In genomic region chr17:46618394-46618768, GRCm38 (mm10) we compare ENCODE assay signal across 10 mouse cellular contexts. TPM values are rescaled to one million over a fixed set of nuclear protein-coding genes. Genes with fewer than 3 reads are reported as not detected.
DNase-seq lines count a peak whose midpoint lies in the region; ATAC-seq and TF ChIP-seq lines count a peak whose summit lies in the region.
"Had no signal": no experiment of that assay in that cellular context is flagged by ENCODE, and none has a peak within 500 bp of the region (broad histone marks: within the 10 kb centered on the region; RNA-seq: fewer than 3 reads in every experiment).

No protein-coding gene starts in this region.

- TF ChIP-seq EP300 in heart, postnatal 0 days (IDR thresholded peaks at IDR 0.05; ENCODE audit: low read depth): no peak

- no peak for TF ChIP-seq CTCF in heart, postnatal 0 days (IDR thresholded peaks at IDR 0.05; ENCODE audit: low read depth)

- H3K27me3 ChIP-seq in heart, postnatal 0 days (ENCODE audit: control insufficient read depth, insufficient read depth, low read length): no peaks in the 10 kb centered on the region
- no peaks in the 10 kb centered on the region for H3K27me3 ChIP-seq in embryonic facial prominence, embryonic 10.5 days (replicated peaks; ENCODE audit: low read depth, poor library complexity, severe bottlenecking)
- no peaks in the 10 kb centered on the region for H3K27me3 ChIP-seq in hindbrain, embryonic 14.5 days (ENCODE audit: control insufficient read depth, insufficient read depth, low read length)
- H3K27me3 ChIP-seq in midbrain, embryonic 14.5 days (ENCODE audit: control insufficient read depth, insufficient read depth, low read length): no peaks in the 10 kb centered on the region

- peak overlapping the region; percentile 5; the same call in 1 of the 2 replicates for H3K9ac ChIP-seq in heart, postnatal 0 days (replicated peaks; ENCODE audit: low read depth, low read length)
- peak overlapping the region; percentile 56 for H3K9ac ChIP-seq in hindbrain, embryonic 14.5 days
- no peak overlapping the region for H3K9ac ChIP-seq in midbrain, embryonic 14.5 days (replicated peaks; ENCODE audit: low read length)

- peak overlapping the region; percentile 53 for H3K27ac ChIP-seq in heart, postnatal 0 days (ENCODE audit: low read depth)
- H3K27ac ChIP-seq in embryonic facial prominence, embryonic 10.5 days (replicated peaks): peak overlapping the region; percentile 96
- peak overlapping the region; percentile 76 for H3K27ac ChIP-seq in hindbrain, embryonic 14.5 days
- peak overlapping the region; percentile 73 for H3K27ac ChIP-seq in midbrain, embryonic 14.5 days (replicated peaks; ENCODE audit: low read depth, low read length)

- peaks cover 58% of the 10 kb centered on the region for H3K4me1 ChIP-seq in heart, postnatal 0 days (ENCODE audit: control insufficient read depth, insufficient read depth)
- peaks cover 96% of the 10 kb centered on the region for H3K4me1 ChIP-seq in embryonic facial prominence, embryonic 10.5 days
- H3K4me1 ChIP-seq in hindbrain, embryonic 14.5 days (replicated peaks; ENCODE audit: control insufficient read depth, insufficient read depth, low read length): peaks cover 45% of the 10 kb centered on the region
- H3K4me1 ChIP-seq in midbrain, embryonic 14.5 days (ENCODE audit: control insufficient read depth, insufficient read depth, low read length): peaks cover 33% of the 10 kb centered on the region

- ATAC-seq in heart, postnatal 0 days (ENCODE audit: insufficient read depth, low read depth): no peak
- ATAC-seq in hindbrain, embryonic 14.5 days (ENCODE audit: low FRiP score): no peak
- no peak for ATAC-seq in midbrain, embryonic 14.5 days (ENCODE audit: low FRiP score, low TSS enrichment)

- H3K4me3 ChIP-seq in heart, postnatal 0 days (ENCODE audit: low read depth, low read length): no peak overlapping the region
- peak overlapping the region; percentile 47 for H3K4me3 ChIP-seq in embryonic facial prominence, embryonic 10.5 days
- H3K4me3 ChIP-seq in hindbrain, embryonic 14.5 days (replicated peaks; ENCODE audit: low read length): no peak overlapping the region
- no peak overlapping the region for H3K4me3 ChIP-seq in midbrain, embryonic 14.5 days (replicated peaks; ENCODE audit: low read depth, low read length)
- H3K4me3 ChIP-seq: erythroblast, embryonic 14.5 days had no signal

- peak overlapping the region; percentile 45 for H3K4me2 ChIP-seq in heart, postnatal 0 days (ENCODE audit: low read depth, low read length)
- H3K4me2 ChIP-seq in hindbrain, embryonic 14.5 days (replicated peaks): peak overlapping the region; percentile 25
- peak overlapping the region; percentile 34 for H3K4me2 ChIP-seq in midbrain, embryonic 14.5 days (ENCODE audit: low read length)

- WGBS in heart, postnatal 0 days: 8% methylated on average over 6 of the region's 6 CpGs
- 6% methylated on average over 6 of the region's 6 CpGs for WGBS in embryonic facial prominence, embryonic 10.5 days
- WGBS in hindbrain, embryonic 14.5 days: 19% methylated on average over 6 of the region's 6 CpGs
- WGBS in midbrain, embryonic 14.5 days: 14% methylated on average over 6 of the region's 6 CpGs

- no peaks in the 10 kb centered on the region for H3K36me3 ChIP-seq in heart, postnatal 0 days (replicated peaks; ENCODE audit: control insufficient read depth, insufficient read depth, low read length)
- H3K36me3 ChIP-seq in embryonic facial prominence, embryonic 10.5 days (replicated peaks): peaks cover 5% of the 10 kb centered on the region; the same call in 1 of the 2 replicates
- no peaks in the 10 kb centered on the region for H3K36me3 ChIP-seq in hindbrain, embryonic 14.5 days (replicated peaks; ENCODE audit: control insufficient read depth, insufficient read depth)
- no peaks in the 10 kb centered on the region for H3K36me3 ChIP-seq in midbrain, embryonic 14.5 days (ENCODE audit: control insufficient read depth, insufficient read depth, low read length)

- no peak for DNase-seq in heart, postnatal 0 days (ENCODE audit: low spot score)
- no peak for DNase-seq in heart, adult 9 months (ENCODE audit: low spot score in 2 of 2)
- no peak for DNase-seq in embryonic facial prominence, embryonic 10.5 days (ENCODE audit: low spot score)
- DNase-seq in hindbrain, embryonic 14.5 days (ENCODE audit: low spot score): no peak
- DNase-seq in midbrain, embryonic 14.5 days: peak; percentile 30
- DNase-seq in adipocyte (ENCODE audit: low spot score): no peak
- no peak for DNase-seq in testis, postnatal 10 days (ENCODE audit: low spot score)
- no peak for DNase-seq in right cerebral cortex, postnatal 4 days
- DNase-seq: adrenal gland, postnatal 14 days had no signal

- H3K9me3 ChIP-seq in heart, postnatal 0 days (replicated peaks; ENCODE audit: control insufficient read depth, low read length): no peaks in the 10 kb centered on the region
- H3K9me3 ChIP-seq in embryonic facial prominence, embryonic 10.5 days: no peaks in the 10 kb centered on the region
- H3K9me3 ChIP-seq in hindbrain, embryonic 14.5 days (ENCODE audit: control insufficient read depth, low read length): no peaks in the 10 kb centered on the region
- no peaks in the 10 kb centered on the region for H3K9me3 ChIP-seq in midbrain, embryonic 14.5 days (ENCODE audit: control insufficient read depth, low read length)

RNA-seq across cellular contexts. Expression of gene Ptk7, which starts 10.9 kb away (rescaled TPM):
- 57.9 and 70.4 TPM in 2 replicates for total RNA-seq in heart, postnatal 0 days (2014; rRNA removed; ENCODE audit: low replicate concordance)
- polyA plus RNA-seq in heart, postnatal 0 days (2015; fragmentation: Nextera tagmentation; extraction: Ambion mirVana): 16.9 and 17.2 TPM in 2 replicates
- polyA plus RNA-seq in embryonic facial prominence, embryonic 10.5 days (2016; fragmentation: Nextera tagmentation; extraction: Ambion mirVana): 92.5 and 95.1 TPM in 2 replicates
- 19.2 and 20.6 TPM in 2 replicates for polyA plus RNA-seq in hindbrain, embryonic 14.5 days (2014; fragmentation: Nextera tagmentation; extraction: Ambion mirVana)
- 19.6 and 20.0 TPM in 2 replicates for polyA plus RNA-seq in midbrain, embryonic 14.5 days (2014; fragmentation: Nextera tagmentation; extraction: Ambion mirVana)

RNA-seq across cellular contexts. Expression of gene Klc4, which starts 27.4 kb away (rescaled TPM):
- 26.2 and 29.0 TPM in 2 replicates for total RNA-seq in heart, postnatal 0 days (2014; rRNA removed; ENCODE audit: low replicate concordance)
- polyA plus RNA-seq in heart, postnatal 0 days (2015; fragmentation: Nextera tagmentation; extraction: Ambion mirVana): 25.1 and 28.8 TPM in 2 replicates
- 29.0 and 32.0 TPM in 2 replicates for polyA plus RNA-seq in embryonic facial prominence, embryonic 10.5 days (2016; fragmentation: Nextera tagmentation; extraction: Ambion mirVana)
- 26.2 and 30.5 TPM in 2 replicates for polyA plus RNA-seq in hindbrain, embryonic 14.5 days (2014; fragmentation: Nextera tagmentation; extraction: Ambion mirVana)
- 32.8 and 33.4 TPM in 2 replicates for polyA plus RNA-seq in midbrain, embryonic 14.5 days (2014; fragmentation: Nextera tagmentation; extraction: Ambion mirVana)

RNA-seq across cellular contexts. Expression of gene Mrpl2, which starts 27.6 kb away (rescaled TPM):
- total RNA-seq in heart, postnatal 0 days (2014; rRNA removed; ENCODE audit: low replicate concordance): 96.7 and 116 TPM in 2 replicates
- 152 and 158 TPM in 2 replicates for polyA plus RNA-seq in heart, postnatal 0 days (2015; fragmentation: Nextera tagmentation; extraction: Ambion mirVana)
- 124 and 142 TPM in 2 replicates for polyA plus RNA-seq in embryonic facial prominence, embryonic 10.5 days (2016; fragmentation: Nextera tagmentation; extraction: Ambion mirVana)
- 66.5 and 71.2 TPM in 2 replicates for polyA plus RNA-seq in hindbrain, embryonic 14.5 days (2014; fragmentation: Nextera tagmentation; extraction: Ambion mirVana)
- 73.2 and 78.0 TPM in 2 replicates for polyA plus RNA-seq in midbrain, embryonic 14.5 days (2014; fragmentation: Nextera tagmentation; extraction: Ambion mirVana)

RNA-seq across cellular contexts. Expression of gene Cul7, which starts 31.8 kb away (rescaled TPM):
- 92.7 and 95.5 TPM in 2 replicates for total RNA-seq in heart, postnatal 0 days (2014; rRNA removed; ENCODE audit: low replicate concordance)
- 18.6 and 20.6 TPM in 2 replicates for polyA plus RNA-seq in heart, postnatal 0 days (2015; fragmentation: Nextera tagmentation; extraction: Ambion mirVana)
- polyA plus RNA-seq in embryonic facial prominence, embryonic 10.5 days (2016; fragmentation: Nextera tagmentation; extraction: Ambion mirVana): 44.3 and 46.9 TPM in 2 replicates
- 29.7 and 30.2 TPM in 2 replicates for polyA plus RNA-seq in hindbrain, embryonic 14.5 days (2014; fragmentation: Nextera tagmentation; extraction: Ambion mirVana)
- 32.3 and 32.9 TPM in 2 replicates for polyA plus RNA-seq in midbrain, embryonic 14.5 days (2014; fragmentation: Nextera tagmentation; extraction: Ambion mirVana)

RNA-seq across cellular contexts. Expression of gene Rrp36, which starts 55.8 kb away (rescaled TPM):
- total RNA-seq in heart, postnatal 0 days (2014; rRNA removed; ENCODE audit: low replicate concordance): 15.5 and 18.8 TPM in 2 replicates
- 26.6 and 29.7 TPM in 2 replicates for polyA plus RNA-seq in heart, postnatal 0 days (2015; fragmentation: Nextera tagmentation; extraction: Ambion mirVana)
- polyA plus RNA-seq in embryonic facial prominence, embryonic 10.5 days (2016; fragmentation: Nextera tagmentation; extraction: Ambion mirVana): 61.4 and 68.9 TPM in 2 replicates
- 41.6 and 44.7 TPM in 2 replicates for polyA plus RNA-seq in hindbrain, embryonic 14.5 days (2014; fragmentation: Nextera tagmentation; extraction: Ambion mirVana)
- polyA plus RNA-seq in midbrain, embryonic 14.5 days (2014; fragmentation: Nextera tagmentation; extraction: Ambion mirVana): 35.3 and 40.5 TPM in 2 replicates
